Comparison of ENCODE assay signal across 9 mouse cellular contexts in the genomic region with DNA sequence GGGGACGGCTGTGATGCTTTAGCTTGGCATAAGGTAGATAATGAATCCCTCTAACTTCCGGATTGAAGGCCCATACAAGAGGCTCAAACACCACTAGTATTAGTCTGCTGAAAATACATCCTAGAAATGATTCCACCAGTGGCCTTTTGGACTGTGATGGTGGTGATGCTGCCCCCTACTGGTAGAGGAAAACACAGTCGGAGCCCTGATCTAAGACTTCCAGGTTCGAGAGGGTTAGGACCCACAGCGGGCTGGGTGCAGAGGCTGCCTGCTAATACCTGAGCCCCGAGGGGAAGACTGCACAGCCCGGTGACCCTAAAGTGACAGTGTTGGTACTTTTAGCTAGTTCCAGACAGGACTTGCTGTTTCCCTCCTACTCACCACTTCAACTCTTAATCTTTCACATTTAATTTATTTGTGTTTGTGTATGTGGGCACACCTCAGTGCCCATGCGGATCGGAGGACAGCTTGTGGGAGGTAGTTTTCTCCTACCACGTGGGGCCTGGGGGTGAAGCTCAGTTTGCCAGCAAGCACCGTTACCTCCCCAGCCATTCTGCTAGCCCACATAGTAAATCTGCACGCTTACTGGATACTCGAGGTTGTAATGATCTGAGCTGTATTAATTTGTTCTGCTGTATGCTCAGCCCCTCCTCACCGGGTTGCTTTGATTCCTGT. TPM values are rescaled to one million over a fixed set of nuclear protein-coding genes. Genes with fewer than 3 reads are reported as not detected.
DNase-seq lines count a peak whose midpoint lies in the region; ATAC-seq lines count a peak whose summit lies in the region.
"Had no signal": no experiment of that assay in that cellular context is flagged by ENCODE, and none has a peak within 500 bp of the region (broad histone marks: within the 10 kb centered on the region; RNA-seq: fewer than 3 reads in every experiment).

No protein-coding gene starts in this region.

- H3K9ac ChIP-seq in kidney, embryonic 15.5 days, result no peak overlapping the region
- H3K9ac ChIP-seq in liver, embryonic 13.5 days, result no peak overlapping the region
- no peak overlapping the region for H3K9ac ChIP-seq in neural tube, embryonic 12.5 days
- H3K9ac ChIP-seq: embryonic facial prominence, embryonic 12.5 days had no signal

- H3K36me3 ChIP-seq in kidney, embryonic 15.5 days, result peaks cover 14% of the 10 kb centered on the region
- H3K36me3 ChIP-seq in liver, embryonic 13.5 days, result peaks cover 16% of the 10 kb centered on the region; the same call in 1 of the 2 replicates
- peaks cover 12% of the 10 kb centered on the region for H3K36me3 ChIP-seq in neural tube, embryonic 12.5 days

- H3K27me3 ChIP-seq in kidney, embryonic 15.5 days, result no peaks in the 10 kb centered on the region
- H3K27me3 ChIP-seq in liver, embryonic 13.5 days, result no peaks in the 10 kb centered on the region
- no peaks in the 10 kb centered on the region for H3K27me3 ChIP-seq in neural tube, embryonic 12.5 days (replicated peaks)
- H3K27me3 ChIP-seq: embryonic facial prominence, embryonic 12.5 days had no signal

- H3K4me2 ChIP-seq in kidney, embryonic 15.5 days, result peak overlapping the region; percentile 45
- H3K4me2 ChIP-seq in liver, embryonic 13.5 days, result no peak overlapping the region
- no peak overlapping the region for H3K4me2 ChIP-seq in neural tube, embryonic 12.5 days (replicated peaks)
- H3K4me2 ChIP-seq: embryonic facial prominence, embryonic 12.5 days had no signal

- no peak overlapping the region for H3K27ac ChIP-seq in kidney, embryonic 15.5 days
- no peak overlapping the region for H3K27ac ChIP-seq in liver, embryonic 13.5 days
- H3K27ac ChIP-seq in neural tube, embryonic 12.5 days, result no peak overlapping the region
- H3K27ac ChIP-seq: embryonic facial prominence, embryonic 12.5 days had no signal

- WGBS in kidney, embryonic 15.5 days, result 16% methylated on average over 14 of the region's 14 CpGs
- WGBS in liver, embryonic 13.5 days (ENCODE audit: insufficient replicate concordance), result 36% methylated on average over 14 of the region's 14 CpGs
- 47% methylated on average over 14 of the region's 14 CpGs for WGBS in neural tube, embryonic 12.5 days

- peak overlapping the region; percentile 21 for H3K4me3 ChIP-seq in kidney, embryonic 15.5 days (replicated peaks)
- H3K4me3 ChIP-seq in liver, embryonic 13.5 days (replicated peaks), result no peak overlapping the region
- no peak overlapping the region for H3K4me3 ChIP-seq in neural tube, embryonic 12.5 days
- H3K4me3 ChIP-seq: embryonic facial prominence, embryonic 12.5 days had no signal

- ATAC-seq in kidney, embryonic 15.5 days (replicated peaks; ENCODE audit: low FRiP score), result peak; percentile 93
- peak; percentile 54; the same call in 1 of the 2 replicates for ATAC-seq in liver, embryonic 13.5 days (ENCODE audit: low read depth)
- ATAC-seq in neural tube, embryonic 12.5 days (ENCODE audit: low FRiP score, low read depth), result peak; percentile 58; the same call in 1 of the 2 replicates

- H3K9me3 ChIP-seq in kidney, embryonic 15.5 days (replicated peaks), result no peaks in the 10 kb centered on the region; the same call in 1 of the 2 replicates
- no peaks in the 10 kb centered on the region; the same call in 1 of the 2 replicates for H3K9me3 ChIP-seq in liver, embryonic 13.5 days (replicated peaks)
- H3K9me3 ChIP-seq in neural tube, embryonic 12.5 days, result peaks cover 3% of the 10 kb centered on the region; the same call in 1 of the 2 replicates
- H3K9me3 ChIP-seq: embryonic facial prominence, embryonic 12.5 days had no signal

- DNase-seq in A20 (ENCODE audit: low read depth, low spot score), result peak; percentile 76
- DNase-seq in adrenal gland, adult 18-20 months (ENCODE audit: low spot score in 2 of 2), result peak; percentile 63 to 69
- DNase-seq in embryo, embryonic 11.5 days (ENCODE audit: low read depth, low spot score), result peak; percentile 64
- peak; percentile 54 for DNase-seq in heart, adult 8-10 months (ENCODE audit: low spot score)
- peak; percentile 38 for DNase-seq in liver, embryonic 13.5 days
- DNase-seq in thymus, adult 18-20 months, result peak; percentile 35 to 48

- peaks cover 5% of the 10 kb centered on the region; the same call in 1 of the 2 replicates for H3K4me1 ChIP-seq in kidney, embryonic 15.5 days
- no peaks in the 10 kb centered on the region for H3K4me1 ChIP-seq in liver, embryonic 13.5 days (replicated peaks)
- H3K4me1 ChIP-seq in neural tube, embryonic 12.5 days, result no peaks in the 10 kb centered on the region
- H3K4me1 ChIP-seq: embryonic facial prominence, embryonic 12.5 days had no signal

RNA-seq across cellular contexts. Expression of gene Ankrd10, which starts 33.4 kb away (rescaled TPM):
- 10 to 100 TPM; 39.5 to 46.3 TPM for total RNA-seq in adrenal gland, adult 18-20 months (2021)
- total RNA-seq in heart, adult 8-10 months (2022), result 10 to 100 TPM; 17.1 to 25.6 (median 19.4) TPM
- 98.7 and 99.4 TPM in 2 replicates for polyA plus RNA-seq in kidney, embryonic 15.5 days (2015; fragmentation: Nextera tagmentation; extraction: Ambion mirVana)
- polyA plus RNA-seq in liver, embryonic 13.5 days (2015; fragmentation: Nextera tagmentation; extraction: Ambion mirVana), result 30.7 and 37.0 TPM in 2 replicates
- 101 and 103 TPM in 2 replicates for polyA plus RNA-seq in neural tube, embryonic 12.5 days (2016; fragmentation: Nextera tagmentation; extraction: Ambion mirVana)

RNA-seq across cellular contexts. Expression of gene Ing1, which starts 46.8 kb away (rescaled TPM):
- total RNA-seq in adrenal gland, adult 18-20 months (2021), result 10 to 100 TPM; 30.3 to 36.6 TPM
- 10 to 100 TPM; 15.9 to 24.4 (median 19.9) TPM for total RNA-seq in heart, adult 8-10 months (2022)
- polyA plus RNA-seq in kidney, embryonic 15.5 days (2015; fragmentation: Nextera tagmentation; extraction: Ambion mirVana), result 35.7 and 36.9 TPM in 2 replicates
- polyA plus RNA-seq in liver, embryonic 13.5 days (2015; fragmentation: Nextera tagmentation; extraction: Ambion mirVana), result 16.3 and 16.5 TPM in 2 replicates
- 59.1 and 59.8 TPM in 2 replicates for polyA plus RNA-seq in neural tube, embryonic 12.5 days (2016; fragmentation: Nextera tagmentation; extraction: Ambion mirVana)

RNA-seq across cellular contexts. Expression of gene Cars2, which starts 51.6 kb away (rescaled TPM):
- total RNA-seq in adrenal gland, adult 18-20 months (2021), result 10 to 100 TPM; 49.3 to 54.2 TPM
- total RNA-seq in heart, adult 8-10 months (2022), result 10 to 100 TPM; 50.7 to 55.7 (median 53.7) TPM
- 23.8 and 28.3 TPM in 2 replicates for polyA plus RNA-seq in kidney, embryonic 15.5 days (2015; fragmentation: Nextera tagmentation; extraction: Ambion mirVana)
- 17.9 and 19.4 TPM in 2 replicates for polyA plus RNA-seq in liver, embryonic 13.5 days (2015; fragmentation: Nextera tagmentation; extraction: Ambion mirVana)
- polyA plus RNA-seq in neural tube, embryonic 12.5 days (2016; fragmentation: Nextera tagmentation; extraction: Ambion mirVana), result 20.7 and 22.7 TPM in 2 replicates
